Mouse (Mus musculus) heart, embryonic 13.5 days (tissue): ENCODE measurements around the gene Srsf1. TPM values are rescaled to one million over a fixed set of nuclear protein-coding genes. Genes with fewer than 3 reads are reported as not detected.
A peak's percentile ranks its signal among the peaks of the same experiment; 100 is the strongest.
"Not testable (repeated sequence)": the region's sequence is repeated elsewhere in the genome, so short reads cannot be mapped to it uniquely, and the experiment has no call there.

Source experiments
- ATAC-seq: fragments of 200-750 bp; cut with Nextera tagmentation; 2 replicates; pipeline ENCODE4 v1.8.0; 2017; ENCODE audit warnings: moderate TSS enrichment; ENCODE audit not compliant: insufficient number of reproducible peaks, low FRiP score, low TSS enrichment; ENCODE audit errors: extremely low read depth
- H3K27ac ChIP-seq: fragments of 300-500 bp; sonication (generic); replicated peaks from 2 replicates; pipeline ENCODE4 v1.5.1; 2015; ENCODE audit warnings: moderate library complexity, mild to moderate bottlenecking, inconsistent platforms
- H3K27me3 ChIP-seq: fragments of 300-500 bp; sonication (generic); replicated peaks from 2 replicates; pipeline ENCODE4 v1.6.1; 2015; ENCODE audit warnings: mild to moderate bottlenecking, inconsistent platforms
- H3K36me3 ChIP-seq: fragments of 300-500 bp; sonication (generic); 2 replicates; pipeline ENCODE4 v1.6.1; 2015; ENCODE audit warnings: mild to moderate bottlenecking, inconsistent platforms
- H3K4me1 ChIP-seq: fragments of 300-500 bp; sonication (generic); 2 replicates; pipeline ENCODE4 v1.6.1; 2015; ENCODE audit warnings: inconsistent platforms
- H3K4me2 ChIP-seq: fragments of 300-500 bp; sonication (generic); 2 replicates; pipeline ENCODE4 v1.6.1; 2015; ENCODE audit warnings: inconsistent platforms, mild to moderate bottlenecking, moderate library complexity
- H3K4me3 ChIP-seq: fragments of 300-500 bp; sonication (generic); 2 replicates; pipeline ENCODE4 v1.5.1; 2015; ENCODE audit warnings: moderate library complexity, mild to moderate bottlenecking, inconsistent platforms
- H3K9ac ChIP-seq: fragments of 300-500 bp; sonication (generic); 2 replicates; pipeline ENCODE4 v1.6.1; 2015; ENCODE audit warnings: inconsistent platforms, mild to moderate bottlenecking, moderate library complexity
- H3K9me3 ChIP-seq: fragments of 300-500 bp; sonication (generic); 2 replicates; pipeline ENCODE4 v1.6.1; 2016; ENCODE audit warnings: inconsistent platforms
- WGBS: fragments of 180-500 bp; shearing (Covaris S2); methylation state at CpG from one replicate; pipeline ENCODE4 v1.1.7; 2015; ENCODE audit warnings: mixed read lengths; 5-methylcytosine and 5-hydroxymethylcytosine counted together
- polyA plus RNA-seq: library from polyadenylated mRNA; unstranded; fragments of >200 nt; fragmentation: Nextera tagmentation; extraction: Ambion mirVana; gene quantifications from 2 replicates; pipeline ENCODE4 v1.2.1, GENCODE M21; 2015

Srsf1 gene
- polyA plus RNA-seq, 1 experiment from 2014 or later = 170 TPM

- H3K27ac ChIP-seq = no peak overlapping the region
- H3K9me3 ChIP-seq = no peaks in the 10 kb centered on the region
- no peak overlapping the region for H3K4me3 ChIP-seq
- H3K36me3 ChIP-seq = peaks cover 15% of the 10 kb centered on the region
- ATAC-seq = no peak
- peaks cover 12% of the 10 kb centered on the region; the same call in 1 of the 2 replicates for H3K4me1 ChIP-seq
- no peak overlapping the region for H3K4me2 ChIP-seq
- H3K9ac ChIP-seq = no peak overlapping the region
- no peaks in the 10 kb centered on the region for H3K27me3 ChIP-seq
- 69% methylated on average over 1 of the region's 1 CpGs for WGBS
Observed at GRCm38 (mm10) chr11:88039066-88039465, 8.1 kb upstream of the Srsf1 start.

GRCm38 (mm10) chr11:88044314-88044713 lies 2.9 kb upstream of the Srsf1 start:
- H3K27me3 ChIP-seq = no peaks in the 10 kb centered on the region
- no peak for ATAC-seq
- H3K4me2 ChIP-seq = no peak overlapping the region
- peaks cover 16% of the 10 kb centered on the region for H3K4me1 ChIP-seq
- no peak overlapping the region for H3K9ac ChIP-seq
- H3K36me3 ChIP-seq = peaks cover 15% of the 10 kb centered on the region
- no peak overlapping the region for H3K27ac ChIP-seq
- H3K9me3 ChIP-seq = no peaks in the 10 kb centered on the region
- no peak overlapping the region for H3K4me3 ChIP-seq

DNA sequence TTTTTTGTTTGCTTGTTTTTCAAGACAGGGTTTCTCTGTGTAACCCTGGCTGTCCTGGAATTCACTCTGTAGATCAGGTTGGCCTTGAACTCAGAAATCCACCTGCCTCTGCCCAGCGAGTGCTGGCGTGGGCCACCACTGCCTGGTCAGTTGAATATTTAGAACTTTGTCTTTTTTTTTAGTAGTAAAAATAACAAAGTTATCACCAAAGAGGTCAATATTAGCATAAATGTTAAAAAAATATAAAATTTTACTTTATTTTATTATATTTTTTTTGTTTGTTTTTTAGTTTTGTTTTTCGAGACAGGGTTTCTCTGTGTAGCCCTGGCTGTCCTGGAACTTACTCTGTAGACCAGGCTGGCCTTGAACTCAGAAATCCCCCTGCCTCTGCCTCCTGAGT lies 2.0 kb upstream of the Srsf1 start:
- Histone ChIP-seq H3K4me1 (peaks cover 24% of the 10 kb centered on the region), H3K36me3 (peaks cover 24% of the 10 kb centered on the region)
- not testable (repeated sequence) for H3K9me3 ChIP-seq, H3K4me2 ChIP-seq, H3K4me3 ChIP-seq, H3K27me3 ChIP-seq, ATAC-seq, H3K27ac ChIP-seq, H3K9ac ChIP-seq
- 91% methylated on average over 3 of the region's 3 CpGs for WGBS

GRCm38 (mm10) chr11:88045878-88046277 lies 1.3 kb upstream of the Srsf1 start:
- ATAC-seq = no peak
- no peaks in the 10 kb centered on the region for H3K9me3 ChIP-seq
- peak overlapping the region; percentile 89 for H3K4me2 ChIP-seq
- peak overlapping the region; percentile 99 for H3K4me3 ChIP-seq
- peak overlapping the region; percentile 99 for H3K9ac ChIP-seq
- peaks cover 30% of the 10 kb centered on the region for H3K4me1 ChIP-seq
- 74% methylated on average over 4 of the region's 4 CpGs for WGBS
- no peak overlapping the region for H3K27ac ChIP-seq
- peaks cover 31% of the 10 kb centered on the region for H3K36me3 ChIP-seq
- no peaks in the 10 kb centered on the region for H3K27me3 ChIP-seq

DNA sequence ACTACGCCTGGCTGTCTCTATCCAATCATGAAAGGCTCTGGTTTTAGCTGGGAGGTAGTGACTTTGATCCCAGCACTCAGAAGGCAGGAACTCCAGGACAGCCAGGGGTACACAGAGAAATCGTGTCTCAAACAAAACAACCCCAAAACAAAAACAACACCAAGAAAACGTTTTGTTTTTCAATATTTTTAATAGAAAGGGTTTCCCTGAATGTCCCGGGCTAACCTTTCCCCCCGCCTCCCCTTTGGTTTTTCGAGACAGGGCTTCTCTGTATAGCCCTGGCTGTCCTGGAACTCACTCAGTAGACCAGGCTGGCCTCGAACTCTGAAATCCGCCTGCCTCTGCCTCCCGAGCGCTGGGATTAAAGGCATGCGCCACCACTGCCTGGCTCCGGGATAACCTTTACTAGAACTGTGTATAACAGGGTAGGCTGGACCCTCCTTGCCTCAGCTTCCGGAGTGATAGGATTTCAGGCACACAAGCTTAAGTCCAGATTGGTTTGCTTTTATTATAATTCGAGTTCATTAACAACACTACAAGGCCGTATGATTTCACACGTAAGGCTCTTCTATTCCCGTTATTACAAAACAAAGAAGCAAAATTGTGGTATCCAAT lies 743 bp upstream of the Srsf1 start:
- Histone ChIP-seq H3K36me3 (peaks cover 34% of the 10 kb centered on the region), H3K27ac (peak overlapping the region; percentile 100), H3K4me3 (peak overlapping the region; percentile 99), H3K27me3 (no peaks in the 10 kb centered on the region), H3K9ac (peak overlapping the region; percentile 99), H3K4me1 (peaks cover 33% of the 10 kb centered on the region), H3K4me2 (peak overlapping the region; percentile 89), H3K9me3 (no peaks in the 10 kb centered on the region)
- ATAC-seq = no peak
- WGBS = 53% methylated on average over 17 of the region's 17 CpGs

DNA sequence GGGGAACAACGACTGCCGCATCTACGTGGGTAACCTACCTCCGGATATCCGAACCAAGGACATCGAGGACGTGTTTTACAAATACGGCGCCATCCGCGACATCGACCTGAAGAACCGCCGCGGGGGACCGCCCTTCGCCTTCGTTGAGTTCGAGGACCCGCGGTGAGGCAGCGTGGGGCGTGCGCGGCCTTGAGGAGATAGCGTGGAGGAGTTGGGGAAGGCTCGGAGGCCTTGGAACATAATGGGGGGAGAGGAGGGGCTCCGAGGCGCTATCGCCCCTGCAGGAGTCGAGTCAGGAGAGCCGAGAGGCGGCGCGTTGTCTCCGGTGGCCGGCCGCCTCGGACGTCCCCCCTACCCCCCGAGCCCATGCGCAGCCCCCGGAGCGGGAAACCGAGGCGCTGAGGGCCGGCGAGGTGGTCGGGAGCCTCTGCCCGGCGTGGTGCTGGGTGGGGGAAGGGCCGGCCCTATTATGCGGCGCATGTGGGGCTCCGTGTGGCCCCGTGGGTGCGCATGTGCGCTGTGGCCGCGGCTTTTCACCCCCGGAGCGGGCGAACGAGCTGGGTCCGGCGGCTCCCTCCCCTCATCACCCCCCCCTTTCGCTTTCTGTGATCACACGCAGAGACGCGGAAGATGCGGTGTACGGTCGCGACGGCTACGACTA lies 828 bp downstream of the Srsf1 start:
- peaks cover 43% of the 10 kb centered on the region for H3K4me1 ChIP-seq
- H3K4me2 ChIP-seq = peak overlapping the region; percentile 89
- H3K27me3 ChIP-seq = no peaks in the 10 kb centered on the region
- peak overlapping the region; percentile 99 for H3K9ac ChIP-seq
- peak overlapping the region; percentile 99 for H3K4me3 ChIP-seq
- peak; percentile 72 for ATAC-seq
- H3K27ac ChIP-seq = peak overlapping the region; percentile 100
- whole genome bisulfite sequencing = under 1% methylated on average over 76 of the region's 76 CpGs
- no peaks in the 10 kb centered on the region for H3K9me3 ChIP-seq
- peaks cover 38% of the 10 kb centered on the region for H3K36me3 ChIP-seq

DNA sequence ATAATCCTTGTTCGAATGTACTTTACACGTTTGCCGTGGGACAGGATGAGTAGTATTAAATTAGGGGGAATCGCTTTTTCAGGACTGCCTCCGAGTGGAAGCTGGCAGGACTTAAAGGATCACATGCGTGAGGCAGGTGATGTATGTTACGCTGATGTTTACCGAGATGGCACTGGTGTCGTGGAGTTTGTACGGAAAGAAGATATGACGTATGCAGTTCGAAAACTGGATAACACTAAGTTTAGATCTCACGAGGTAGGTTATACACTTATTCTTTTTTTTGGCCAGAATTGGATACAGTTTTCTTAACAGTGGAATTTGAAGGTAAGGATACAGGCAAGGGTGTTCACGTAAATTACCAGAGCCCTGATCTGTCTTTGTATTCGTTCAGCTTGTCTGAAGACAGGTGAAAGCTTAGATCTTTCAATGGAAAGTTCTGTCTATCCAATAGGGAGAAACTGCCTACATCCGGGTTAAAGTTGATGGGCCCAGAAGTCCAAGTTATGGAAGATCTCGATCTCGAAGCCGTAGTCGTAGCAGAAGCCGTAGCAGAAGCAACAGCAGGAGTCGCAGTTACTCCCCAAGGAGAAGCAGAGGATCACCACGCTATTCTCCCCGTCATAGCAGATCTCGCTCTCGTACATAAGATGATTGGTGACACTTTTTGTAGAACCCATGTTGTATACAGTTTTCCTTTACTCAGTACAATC lies 1.9 kb downstream of the Srsf1 start:
- no peaks in the 10 kb centered on the region for H3K27me3 ChIP-seq
- no peaks in the 10 kb centered on the region for H3K9me3 ChIP-seq
- H3K4me3 ChIP-seq = peak overlapping the region; percentile 99
- H3K36me3 ChIP-seq = peaks cover 43% of the 10 kb centered on the region
- peaks cover 43% of the 10 kb centered on the region for H3K4me1 ChIP-seq
- H3K4me2 ChIP-seq = peak overlapping the region; percentile 89
- H3K9ac ChIP-seq = peak overlapping the region; percentile 99
- 19% methylated on average over 26 of the region's 26 CpGs for WGBS
- peak overlapping the region; percentile 100 for H3K27ac ChIP-seq
- no peak for ATAC-seq

GRCm38 (mm10) chr11:88049732-88050131 lies 2.6 kb downstream of the Srsf1 start:
- no peak for ATAC-seq
- Histone ChIP-seq H3K4me1 (peaks cover 43% of the 10 kb centered on the region), H3K4me2 (peak overlapping the region; percentile 89), H3K27me3 (no peaks in the 10 kb centered on the region), H3K4me3 (peak overlapping the region; percentile 99), H3K36me3 (peaks cover 47% of the 10 kb centered on the region), H3K9ac (peak overlapping the region; percentile 99), H3K9me3 (no peaks in the 10 kb centered on the region), H3K27ac (no peak overlapping the region)

DNA sequence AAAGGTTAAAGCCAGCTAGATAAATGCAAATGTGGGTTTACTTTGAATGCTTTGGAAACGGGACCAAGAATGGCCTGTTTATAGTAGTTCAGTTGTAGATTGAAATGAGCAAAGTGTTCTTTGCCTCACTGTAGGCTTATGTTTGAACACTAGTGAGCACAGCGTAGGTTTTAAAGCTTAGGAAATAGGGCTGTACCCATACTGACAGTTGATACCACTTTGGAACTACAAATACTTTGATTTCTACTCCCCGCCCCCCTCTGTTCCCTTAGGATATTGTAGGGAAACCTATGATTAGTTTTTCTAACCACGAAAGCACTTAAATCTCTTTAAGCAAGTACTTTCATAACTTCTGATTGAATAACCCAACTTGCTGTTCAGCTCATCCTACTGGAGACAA lies 5.5 kb downstream of the Srsf1 start:
- ATAC-seq = no peak
- 84% methylated on average over 4 of the region's 4 CpGs for WGBS

DNA sequence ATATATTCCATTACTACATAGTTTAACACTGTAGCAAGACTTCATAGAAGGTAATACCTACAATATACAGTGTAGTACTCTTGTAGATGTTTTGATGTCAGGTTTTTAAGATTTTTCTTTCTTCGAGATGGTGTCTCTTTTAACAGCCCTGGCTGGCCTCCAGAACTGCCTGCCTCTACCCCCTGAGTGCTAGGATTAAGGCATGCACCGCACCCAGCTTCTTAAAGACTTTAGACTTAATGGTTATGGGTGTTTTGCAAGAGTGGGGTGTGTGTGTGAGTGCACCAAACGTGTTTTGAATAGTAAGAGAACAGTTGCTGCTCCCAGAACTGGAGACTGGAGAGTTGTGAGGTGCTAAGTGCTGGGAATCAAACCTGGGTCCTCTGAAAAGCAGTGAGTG lies 6.6 kb downstream of the Srsf1 start:
- H3K9me3 ChIP-seq = no peaks in the 10 kb centered on the region
- H3K9ac ChIP-seq = no peak overlapping the region
- peaks cover 57% of the 10 kb centered on the region for H3K36me3 ChIP-seq
- H3K4me1 ChIP-seq = peaks cover 31% of the 10 kb centered on the region
- H3K27me3 ChIP-seq = no peaks in the 10 kb centered on the region
- ATAC-seq = no peak
- no peak overlapping the region for H3K4me3 ChIP-seq
- no peak overlapping the region for H3K4me2 ChIP-seq
- 74% methylated on average over 3 of the region's 3 CpGs for WGBS
- H3K27ac ChIP-seq = no peak overlapping the region

More for the DNA sequence above, 5.5 kb downstream of the Srsf1 start:
- Histone ChIP-seq H3K4me1 (peaks cover 31% of the 10 kb centered on the region), H3K9ac (no peak overlapping the region), H3K4me2 (no peak overlapping the region), H3K9me3 (no peaks in the 10 kb centered on the region), H3K27ac (no peak overlapping the region), H3K27me3 (no peaks in the 10 kb centered on the region), H3K36me3 (peaks cover 58% of the 10 kb centered on the region), H3K4me3 (no peak overlapping the region)

DNA sequence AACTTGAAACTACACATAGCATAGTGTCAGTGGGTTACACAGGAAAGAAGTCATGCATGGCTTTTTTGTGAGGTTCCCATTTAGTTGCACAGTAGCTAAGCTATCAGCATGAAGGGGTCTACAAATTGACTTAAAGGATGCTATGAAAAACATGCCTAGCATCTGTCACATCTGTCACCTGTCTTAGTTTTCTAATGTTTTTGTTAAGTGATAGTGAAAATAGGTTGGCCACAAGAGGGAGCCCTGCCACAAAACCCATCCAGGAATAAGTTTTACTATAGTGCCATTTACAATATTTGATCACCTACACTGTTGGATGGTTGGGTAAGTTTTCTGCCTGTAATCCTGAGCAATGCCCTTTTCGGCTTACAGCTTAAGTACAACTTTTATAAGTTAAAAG lies 7.4 kb downstream of the Srsf1 start:
- H3K36me3 ChIP-seq = peaks cover 50% of the 10 kb centered on the region
- no peaks in the 10 kb centered on the region for H3K27me3 ChIP-seq
- H3K9me3 ChIP-seq = no peaks in the 10 kb centered on the region
- no peak for ATAC-seq
- no peak overlapping the region for H3K9ac ChIP-seq
- H3K4me2 ChIP-seq = no peak overlapping the region
- H3K4me3 ChIP-seq = no peak overlapping the region
- H3K27ac ChIP-seq = no peak overlapping the region
- H3K4me1 ChIP-seq = peaks cover 25% of the 10 kb centered on the region
- 77% methylated on average over 1 of the region's 1 CpGs for WGBS
